Mouse (Mus musculus) embryonic facial prominence, embryonic 13.5 days (tissue): ENCODE data around the gene Zfyve28. TPM values are rescaled to one million over a fixed set of nuclear protein-coding genes. Genes with fewer than 3 reads are reported as not detected.

Source experiments
- ATAC-seq: fragments of 200-750 bp; cut with Nextera tagmentation; 2 replicates; pipeline ENCODE4 v1.8.0; 2017; ENCODE audit warnings: low read depth; ENCODE audit not compliant: insufficient number of reproducible peaks, insufficient read depth, low FRiP score, low TSS enrichment
- H3K27ac ChIP-seq: fragments of 300-500 bp; sonication (generic); 2 replicates; pipeline ENCODE4 v1.5.1; 2015; ENCODE audit warnings: moderate library complexity, mild to moderate bottlenecking, inconsistent platforms
- H3K27me3 ChIP-seq: fragments of 300-500 bp; sonication (generic); 2 replicates; pipeline ENCODE4 v1.6.1; 2015; ENCODE audit warnings: mild to moderate bottlenecking, inconsistent platforms
- H3K36me3 ChIP-seq: fragments of 300-500 bp; sonication (generic); 2 replicates; pipeline ENCODE4 v1.6.1; 2015; ENCODE audit warnings: mild to moderate bottlenecking, inconsistent platforms
- H3K4me1 ChIP-seq: fragments of 300-500 bp; sonication (generic); 2 replicates; pipeline ENCODE4 v1.6.1; 2015; ENCODE audit warnings: inconsistent platforms
- H3K4me2 ChIP-seq: fragments of 300-500 bp; sonication (generic); 2 replicates; pipeline ENCODE4 v1.6.1; 2015; ENCODE audit warnings: moderate library complexity, mild to moderate bottlenecking, inconsistent platforms
- H3K4me3 ChIP-seq: fragments of 300-500 bp; sonication (generic); 2 replicates; pipeline ENCODE4 v1.5.1; 2015; ENCODE audit warnings: mild to moderate bottlenecking, inconsistent platforms
- H3K9ac ChIP-seq: fragments of 300-500 bp; sonication (generic); 2 replicates; pipeline ENCODE4 v1.6.1; 2015; ENCODE audit warnings: mild to moderate bottlenecking, inconsistent platforms
- H3K9me3 ChIP-seq: fragments of 300-500 bp; sonication (generic); 2 replicates; pipeline ENCODE4 v1.6.1; 2016; ENCODE audit warnings: inconsistent platforms
- WGBS: fragments of 180-500 bp; shearing (Covaris S2); methylation state at CpG from one replicate; pipeline ENCODE4 v1.1.7; 2015; ENCODE audit warnings: mixed read lengths; 5-methylcytosine and 5-hydroxymethylcytosine counted together
- polyA plus RNA-seq: library from polyadenylated mRNA; unstranded; fragments of >200 nt; fragmentation: Nextera tagmentation; extraction: Ambion mirVana; gene quantifications from 2 replicates; pipeline ENCODE4 v1.2.1, GENCODE M21; 2015

Zfyve28 gene
- polyA plus RNA-seq, 1 experiment from 2014 or later, result 1.8 TPM

- H3K4me2 ChIP-seq, result peak within 1 kb of the TSS; percentile 89
- peak within 1 kb of the TSS; percentile 97 for H3K4me3 ChIP-seq
- H3K27me3 ChIP-seq, result no peaks in the 10 kb centered on the region
- H3K9me3 ChIP-seq, result no peaks in the 10 kb centered on the region
- ATAC-seq, result peak; percentile 97
- under 1% methylated on average over 60 of the region's 60 CpGs for WGBS
- peak within 1 kb of the TSS; percentile 89 for H3K27ac ChIP-seq
- H3K36me3 ChIP-seq, result peaks cover 21% of the 10 kb centered on the region; the same call in 1 of the 2 replicates
- peak within 1 kb of the TSS; percentile 83 for H3K9ac ChIP-seq
- peaks cover 55% of the 10 kb centered on the region for H3K4me1 ChIP-seq
Measured at GRCm38 (mm10) chr5:34187601-34188316, 100.5 kb downstream of the Zfyve28 start, which contains the start of gene Mxd4. Gene Mxd4, minus strand, starts transcription at chr5:34187720.

DNA sequence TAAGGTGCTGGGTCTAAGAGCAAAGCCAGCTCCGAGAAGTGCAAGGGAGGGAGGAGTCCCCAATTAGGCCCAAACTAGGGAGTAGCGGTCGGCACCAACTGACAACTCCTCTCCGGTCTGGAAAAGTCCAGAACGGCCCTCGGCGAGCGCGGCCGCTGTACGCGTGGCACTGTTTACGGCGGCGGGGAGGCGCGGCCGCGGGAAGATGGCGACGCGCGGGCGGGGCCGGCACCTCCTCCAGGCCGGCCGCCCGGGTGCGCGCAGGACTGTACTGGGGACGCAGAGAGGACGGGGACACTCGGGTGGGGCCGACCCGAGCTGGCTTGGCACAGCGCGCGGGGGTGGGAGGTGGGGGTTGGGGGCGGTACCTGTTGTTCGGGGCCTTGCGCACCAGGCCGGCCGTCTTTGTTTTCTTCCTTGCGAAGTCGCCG lies 101.3 kb downstream of the Zfyve28 start:
- WGBS, result under 1% methylated on average over 40 of the region's 46 CpGs
- H3K9ac ChIP-seq, result peak overlapping the region; percentile 83
- peaks cover 57% of the 10 kb centered on the region for H3K4me1 ChIP-seq
- H3K4me3 ChIP-seq, result peak overlapping the region; percentile 97
- H3K27me3 ChIP-seq, result no peaks in the 10 kb centered on the region
- ATAC-seq, result 0 out of 2 replicates have a peak, but pooled peaks have one; percentile 4
- H3K27ac ChIP-seq, result peak overlapping the region; percentile 89
- peaks cover 24% of the 10 kb centered on the region for H3K36me3 ChIP-seq
- no peaks in the 10 kb centered on the region for H3K9me3 ChIP-seq
- peak overlapping the region; percentile 89 for H3K4me2 ChIP-seq

DNA sequence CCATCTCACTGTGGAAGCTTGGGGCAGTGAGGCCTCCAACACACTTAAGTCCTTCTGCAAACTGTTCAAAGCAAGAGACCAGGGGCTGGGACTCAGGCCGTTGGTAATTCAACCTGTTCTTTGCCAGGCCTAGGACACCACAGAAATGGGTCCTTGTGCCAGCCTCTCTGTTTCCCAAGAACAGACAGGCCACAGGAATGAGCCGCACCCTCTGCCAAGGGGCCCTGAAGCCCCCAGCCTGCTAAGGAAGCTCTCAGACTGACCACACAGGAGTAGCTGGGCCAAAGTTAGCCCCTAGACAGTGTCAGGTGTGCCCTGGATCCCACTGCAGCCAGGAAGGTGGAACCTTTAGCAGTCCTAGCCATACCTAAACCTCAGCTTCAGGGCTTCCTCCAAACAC lies 101.9 kb downstream of the Zfyve28 start:
- Histone ChIP-seq H3K4me1 (peaks cover 57% of the 10 kb centered on the region), H3K9ac (peak overlapping the region; percentile 83), H3K27me3 (no peaks in the 10 kb centered on the region), H3K27ac (peak overlapping the region; percentile 89), H3K4me3 (peak overlapping the region; percentile 97), H3K9me3 (no peaks in the 10 kb centered on the region), H3K36me3 (peaks cover 30% of the 10 kb centered on the region), H3K4me2 (peak overlapping the region; percentile 89)
- no peak for ATAC-seq
- 57% methylated on average over 2 of the region's 2 CpGs for WGBS

- H3K4me1 ChIP-seq, result peaks cover 54% of the 10 kb centered on the region
Measured at GRCm38 (mm10) chr5:34185791-34186190, 102.5 kb downstream of the Zfyve28 start.

DNA sequence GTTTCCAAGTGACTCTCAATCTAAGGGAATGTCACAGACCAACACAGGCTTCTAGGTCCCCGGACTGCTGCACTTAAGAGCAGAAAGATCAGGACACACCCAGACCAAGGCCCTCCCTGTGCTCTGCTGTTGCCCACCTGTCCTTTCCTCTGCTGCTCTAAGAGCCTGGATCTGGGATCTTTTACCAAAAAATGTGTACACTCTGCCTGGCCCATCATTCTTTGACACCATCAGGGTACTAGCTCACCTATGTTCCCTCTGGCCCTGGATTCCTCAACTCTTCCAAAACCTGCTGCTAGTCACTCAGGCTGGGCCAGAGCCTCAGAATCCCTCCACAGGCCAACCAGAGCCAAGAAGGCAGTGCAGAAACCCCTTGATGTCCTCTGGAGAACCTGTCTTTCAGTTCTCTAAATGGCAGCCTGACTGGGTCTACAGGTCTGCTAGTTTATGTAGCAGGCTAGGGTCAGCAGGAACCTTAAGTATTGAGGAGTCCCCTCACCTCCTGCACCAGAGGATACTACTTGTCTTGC lies 103.1 kb downstream of the Zfyve28 start:
- H3K27ac ChIP-seq, result no peak overlapping the region
- peak overlapping the region; percentile 89 for H3K4me2 ChIP-seq
- 91% methylated on average over 1 of the region's 1 CpGs for WGBS
- H3K36me3 ChIP-seq, result peaks cover 38% of the 10 kb centered on the region
- H3K9me3 ChIP-seq, result no peaks in the 10 kb centered on the region
- H3K4me1 ChIP-seq, result peaks cover 54% of the 10 kb centered on the region
- H3K27me3 ChIP-seq, result no peaks in the 10 kb centered on the region
- H3K9ac ChIP-seq, result peak overlapping the region; percentile 83; the same call in 1 of the 2 replicates
- ATAC-seq, result no peak
- peak overlapping the region; percentile 97; the same call in 1 of the 2 replicates for H3K4me3 ChIP-seq

More at GRCm38 (mm10) chr5:34185791-34186190, 102.5 kb downstream of the Zfyve28 start:
- ATAC-seq, result no peak
- no peaks in the 10 kb centered on the region for H3K9me3 ChIP-seq
- H3K36me3 ChIP-seq, result peaks cover 35% of the 10 kb centered on the region
- peak overlapping the region; percentile 97 for H3K4me3 ChIP-seq
- no peaks in the 10 kb centered on the region for H3K27me3 ChIP-seq
- no peak overlapping the region for H3K27ac ChIP-seq
- peak overlapping the region; percentile 89 for H3K4me2 ChIP-seq
- peak overlapping the region; percentile 83 for H3K9ac ChIP-seq

DNA sequence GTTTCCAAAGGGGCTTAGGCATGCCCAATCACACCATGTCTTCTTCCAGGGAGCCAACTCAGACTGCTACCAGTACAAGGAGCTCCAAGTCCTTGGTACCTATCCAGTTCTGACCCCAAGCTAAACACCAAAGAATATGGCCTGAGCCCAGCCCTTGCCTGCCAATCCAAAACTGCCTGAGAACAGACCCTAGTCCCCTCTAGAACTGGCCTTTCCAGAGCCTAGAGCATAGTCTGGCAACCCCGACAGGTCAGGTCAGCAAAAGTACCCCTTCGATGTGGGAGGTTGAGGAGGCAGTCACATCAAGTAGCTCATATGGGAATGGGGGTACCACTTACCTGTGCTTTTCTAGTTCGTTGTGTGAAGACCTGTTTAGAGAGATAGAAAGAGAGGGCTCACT lies 104.3 kb downstream of the Zfyve28 start:
- Histone ChIP-seq H3K36me3 (peaks cover 43% of the 10 kb centered on the region), H3K4me3 (no peak overlapping the region), H3K9me3 (no peaks in the 10 kb centered on the region), H3K27me3 (no peaks in the 10 kb centered on the region), H3K9ac (0 out of 2 replicates have a peak overlapping the region, but pooled peaks have one; percentile 36), H3K27ac (no peak overlapping the region), H3K4me1 (peaks cover 50% of the 10 kb centered on the region), H3K4me2 (no peak overlapping the region)
- no peak for ATAC-seq
- WGBS, result 89% methylated on average over 3 of the region's 3 CpGs

DNA sequence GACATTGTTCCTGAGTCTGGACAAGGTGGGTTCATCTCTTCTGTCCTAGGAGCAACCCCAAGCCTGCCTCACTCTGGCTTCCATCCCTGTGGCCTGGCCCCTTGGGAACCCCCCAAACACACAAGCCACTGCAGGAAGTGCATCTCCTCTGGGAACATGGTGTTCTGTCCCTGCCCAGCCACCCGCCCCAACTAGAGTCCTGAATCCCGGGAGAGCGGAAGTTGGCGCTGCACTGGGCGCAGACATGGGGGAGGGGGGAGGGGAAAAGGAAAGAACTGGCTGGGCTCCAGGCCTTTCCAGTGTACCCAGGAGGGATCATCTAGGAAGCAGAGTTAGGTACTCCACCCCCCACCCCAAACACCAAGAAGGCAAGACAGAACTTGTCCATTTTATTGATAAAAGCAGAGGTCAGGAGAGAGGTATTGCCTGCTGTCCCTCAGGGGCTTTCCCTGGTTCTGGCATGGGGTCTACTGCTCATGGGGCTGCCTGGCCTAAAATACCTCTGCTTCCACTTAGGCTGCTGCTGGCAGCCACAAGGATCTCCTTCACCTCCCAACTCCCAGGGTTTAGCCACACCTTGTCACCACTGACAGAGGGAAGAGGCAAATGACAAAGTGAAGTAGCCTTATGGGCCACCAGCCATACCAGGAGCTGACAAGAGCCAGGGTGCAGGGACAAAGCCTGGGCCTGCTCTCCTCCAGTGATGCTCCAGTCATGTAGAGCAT lies 104.9 kb downstream of the Zfyve28 start:
- Histone ChIP-seq H3K4me1 (peaks cover 44% of the 10 kb centered on the region), H3K27ac (no peak overlapping the region), H3K4me3 (no peak overlapping the region), H3K27me3 (no peaks in the 10 kb centered on the region), H3K9ac (no peak overlapping the region), H3K36me3 (peaks cover 50% of the 10 kb centered on the region), H3K9me3 (no peaks in the 10 kb centered on the region), H3K4me2 (no peak overlapping the region)
- WGBS, result 66% methylated on average over 5 of the region's 5 CpGs
- no peak for ATAC-seq

GRCm38 (mm10) chr5:34182486-34182885 lies 105.8 kb downstream of the Zfyve28 start:
- H3K36me3 ChIP-seq, result peaks cover 56% of the 10 kb centered on the region
- H3K4me3 ChIP-seq, result no peak overlapping the region
- no peaks in the 10 kb centered on the region for H3K9me3 ChIP-seq
- WGBS, result 83% methylated on average over 3 of the region's 3 CpGs
- peaks cover 41% of the 10 kb centered on the region for H3K4me1 ChIP-seq
- no peak overlapping the region for H3K27ac ChIP-seq
- H3K9ac ChIP-seq, result no peak overlapping the region
- no peaks in the 10 kb centered on the region for H3K27me3 ChIP-seq
- no peak for ATAC-seq
- no peak overlapping the region for H3K4me2 ChIP-seq

DNA sequence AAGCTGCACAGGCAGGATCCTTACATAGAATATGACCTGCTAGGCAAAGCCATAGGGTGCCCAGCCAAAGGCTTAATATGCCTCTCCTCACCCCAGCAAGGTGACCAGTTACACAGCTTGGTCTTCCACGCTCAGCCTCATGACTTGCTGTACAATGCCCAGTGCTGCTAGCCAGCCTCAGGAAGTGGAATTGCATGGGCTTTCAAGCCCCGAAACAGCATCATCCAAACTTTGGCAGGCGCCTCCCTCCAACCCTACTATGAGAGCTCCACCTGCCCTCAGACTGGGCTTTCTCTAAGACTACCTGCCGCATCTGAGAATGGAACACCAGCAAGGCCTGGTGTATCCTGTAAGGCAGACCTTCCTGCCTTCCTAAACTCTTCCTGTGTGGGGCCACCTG lies 110.4 kb downstream of the Zfyve28 start:
- H3K9me3 ChIP-seq, result no peaks in the 10 kb centered on the region
- H3K36me3 ChIP-seq, result peaks cover 79% of the 10 kb centered on the region
- H3K27ac ChIP-seq, result no peak overlapping the region
- WGBS, result 94% methylated on average over 4 of the region's 4 CpGs
- ATAC-seq, result no peak
- no peak overlapping the region for H3K4me2 ChIP-seq
- no peaks in the 10 kb centered on the region for H3K27me3 ChIP-seq
- H3K9ac ChIP-seq, result no peak overlapping the region
- H3K4me1 ChIP-seq, result 0 out of 2 replicates have a peak, but pooled peaks cover 2% of the 10 kb centered on the region
- no peak overlapping the region for H3K4me3 ChIP-seq

- no peak overlapping the region for H3K9ac ChIP-seq
- H3K27me3 ChIP-seq, result no peaks in the 10 kb centered on the region
- no peak for ATAC-seq
- no peak overlapping the region for H3K4me3 ChIP-seq
- H3K27ac ChIP-seq, result no peak overlapping the region
- H3K4me1 ChIP-seq, result no peaks in the 10 kb centered on the region
- H3K36me3 ChIP-seq, result peaks cover 75% of the 10 kb centered on the region
- 100% methylated on average over 2 of the region's 2 CpGs for WGBS
- no peaks in the 10 kb centered on the region for H3K9me3 ChIP-seq
- H3K4me2 ChIP-seq, result no peak overlapping the region
Measured at GRCm38 (mm10) chr5:34177091-34177490, 111.2 kb downstream of the Zfyve28 start.

GRCm38 (mm10) chr5:34176691-34177090 lies 111.6 kb downstream of the Zfyve28 start:
- peaks cover 72% of the 10 kb centered on the region for H3K36me3 ChIP-seq
- H3K27me3 ChIP-seq, result no peaks in the 10 kb centered on the region
- no peak overlapping the region for H3K9ac ChIP-seq
- no peak overlapping the region for H3K27ac ChIP-seq
- WGBS, result 70% methylated on average over 10 of the region's 10 CpGs
- no peak for ATAC-seq
- no peak overlapping the region for H3K4me3 ChIP-seq
- no peak overlapping the region for H3K4me2 ChIP-seq
- H3K9me3 ChIP-seq, result no peaks in the 10 kb centered on the region
- no peaks in the 10 kb centered on the region for H3K4me1 ChIP-seq
